Mouse (Mus musculus) heart, postnatal 0 days (tissue): Measurements from ENCODE around the gene Neurl3.

Experiments used
- CTCF ChIP-seq: IDR thresholded peaks from 2 replicates; pipeline ENCODE4 v1.5.1; 2016; ENCODE audit warnings: antibody characterized with exemption, control low read depth, low read depth
- EP300 ChIP-seq: IDR thresholded peaks from 2 replicates; pipeline ENCODE4 v1.6.1; 2016; ENCODE audit warnings: antibody characterized with exemption, low read depth

DNA sequence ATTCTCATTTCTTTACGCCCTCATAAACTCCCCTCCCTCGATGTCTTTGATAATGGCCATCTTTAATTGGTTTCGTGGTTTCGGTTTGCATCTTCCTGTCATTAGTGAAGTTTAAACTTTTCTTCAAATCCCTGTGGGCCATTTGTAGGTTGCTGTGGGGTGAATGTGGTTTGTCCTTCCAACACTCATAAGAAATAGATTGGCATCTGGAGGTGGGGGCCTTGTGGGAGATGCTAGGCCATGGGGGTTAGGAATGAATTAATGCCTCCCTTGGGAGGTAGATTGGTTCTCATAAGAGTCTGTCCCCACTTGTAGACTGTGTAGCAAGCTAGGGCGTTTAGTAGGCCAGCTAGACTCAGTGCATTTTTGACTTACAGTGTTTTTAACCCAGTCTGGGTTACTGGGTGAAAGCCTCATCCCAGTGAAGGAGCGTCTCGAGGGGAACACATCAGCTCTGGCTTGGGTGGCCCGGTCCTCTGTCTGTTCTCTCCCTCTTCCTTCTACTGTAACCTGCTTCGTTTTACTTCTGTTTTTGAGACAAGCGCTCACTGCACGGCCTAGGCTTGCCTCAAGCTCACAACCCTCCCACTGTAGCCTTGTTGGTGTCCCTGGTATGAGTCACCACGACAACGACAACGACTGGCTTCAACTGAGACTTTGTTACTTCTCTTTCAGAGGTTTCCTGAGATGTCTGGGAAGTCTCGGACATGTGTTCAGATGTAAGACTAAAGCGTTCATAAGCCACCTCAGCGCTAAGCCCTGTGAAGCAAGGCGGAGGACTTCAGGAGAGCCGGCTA is 12.6 kb downstream of the Neurl3 start:
- TF ChIP-seq EP300, result no peak
- TF ChIP-seq CTCF, result no peak
